Mouse (Mus musculus) E14TG2a.4 (cell line): ENCODE measurements around the gene Kcnab2.
A peak's percentile ranks its signal among the peaks of the same experiment; 100 is the strongest.

Experiments used
- H3K27me3 ChIP-seq: 2 replicates; pipeline ENCODE4 v1.6.1; 2014; ENCODE audit warnings: low read length, control low read depth; ENCODE audit not compliant: insufficient read depth
- H3K36me3 ChIP-seq: 2 replicates; pipeline ENCODE4 v1.6.1; 2014; ENCODE audit warnings: low read length, control low read depth; ENCODE audit not compliant: insufficient read depth
- H3K4me1 ChIP-seq: replicated peaks from 2 replicates; pipeline ENCODE4 v1.6.1; 2014; ENCODE audit warnings: low read depth, low read length, control low read depth
- H3K4me3 ChIP-seq: replicated peaks from 2 replicates; pipeline ENCODE4 v1.5.1; 2014; ENCODE audit warnings: mild to moderate bottlenecking, low read length
- H3K9me3 ChIP-seq: 2 replicates; pipeline ENCODE4 v1.6.1; 2014; ENCODE audit warnings: low read length, control low read depth
- CTCF ChIP-seq: conservative IDR thresholded peaks from 2 replicates; pipeline ENCODE4 v1.5.1; 2014; ENCODE audit warnings: low read length
- NANOG ChIP-seq: IDR thresholded peaks from 2 replicates; pipeline ENCODE4 v1.6.1; 2014; ENCODE audit warnings: borderline replicate concordance, low read length, mixed read lengths
- POU5F1 ChIP-seq: IDR thresholded peaks from 2 replicates; pipeline ENCODE4 v1.6.1; 2014; ENCODE audit warnings: low read length, borderline replicate concordance

Kcnab2 gene

GRCm38 (mm10) chr4:152477466-152478223 lies at the start of gene Kcnab2:
TSS of gene Kcnab2 (minus strand) at chr4:152477871.
- Histone ChIP-seq H3K9me3 (0 out of 2 replicates have a peak, but pooled peaks cover 2% of the 10 kb centered on the region), H3K36me3 (no peaks in the 10 kb centered on the region), H3K4me1 (peaks cover 68% of the 10 kb centered on the region), H3K27me3 (peaks cover 26% of the 10 kb centered on the region), H3K4me3 (peak within 1 kb of the TSS; percentile 96)
- TF ChIP-seq NANOG = no peak
- TF ChIP-seq CTCF = no peak
- no peak for TF ChIP-seq POU5F1

DNA sequence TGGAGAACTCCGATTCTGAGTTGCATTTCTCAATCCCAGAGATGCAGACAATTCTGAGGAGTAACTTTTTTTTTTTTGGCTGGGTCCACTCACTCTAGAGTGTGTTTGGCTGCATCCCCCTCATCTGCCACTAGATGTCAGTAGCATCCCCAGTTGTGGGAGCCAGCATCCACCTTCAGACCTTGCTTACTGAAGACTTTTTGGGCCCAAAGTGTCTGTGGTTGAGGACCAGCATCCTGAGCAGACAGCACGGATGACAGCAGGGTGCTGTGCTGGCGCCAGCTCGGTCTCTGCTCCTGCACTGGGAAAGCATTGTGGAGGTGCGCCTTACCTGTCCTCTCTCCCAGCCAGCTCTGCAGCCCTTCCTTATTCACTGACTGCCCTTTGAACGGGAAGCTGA lies 42.4 kb upstream of the Kcnab2 start:
- TF ChIP-seq CTCF (peak; percentile 94), POU5F1 (no peak)
- peaks cover 16% of the 10 kb centered on the region for H3K9me3 ChIP-seq
- no peaks in the 10 kb centered on the region for H3K27me3 ChIP-seq
- H3K36me3 ChIP-seq = peaks cover 7% of the 10 kb centered on the region
- H3K4me3 ChIP-seq = 0 out of 2 replicates have a peak overlapping the region, but pooled peaks have one; percentile 20
- peaks cover 27% of the 10 kb centered on the region for H3K4me1 ChIP-seq

GRCm38 (mm10) chr4:152519106-152519505 lies 41.4 kb upstream of the Kcnab2 start:
- peaks cover 6% of the 10 kb centered on the region for H3K9me3 ChIP-seq
- TF ChIP-seq CTCF (no peak), NANOG (no peak), POU5F1 (no peak)
- H3K36me3 ChIP-seq = 0 out of 2 replicates have a peak, but pooled peaks cover under 1% of the 10 kb centered on the region
- peaks cover 34% of the 10 kb centered on the region for H3K4me1 ChIP-seq
- H3K27me3 ChIP-seq = no peaks in the 10 kb centered on the region
- H3K4me3 ChIP-seq = peak overlapping the region; percentile 14; the same call in 1 of the 2 replicates

DNA sequence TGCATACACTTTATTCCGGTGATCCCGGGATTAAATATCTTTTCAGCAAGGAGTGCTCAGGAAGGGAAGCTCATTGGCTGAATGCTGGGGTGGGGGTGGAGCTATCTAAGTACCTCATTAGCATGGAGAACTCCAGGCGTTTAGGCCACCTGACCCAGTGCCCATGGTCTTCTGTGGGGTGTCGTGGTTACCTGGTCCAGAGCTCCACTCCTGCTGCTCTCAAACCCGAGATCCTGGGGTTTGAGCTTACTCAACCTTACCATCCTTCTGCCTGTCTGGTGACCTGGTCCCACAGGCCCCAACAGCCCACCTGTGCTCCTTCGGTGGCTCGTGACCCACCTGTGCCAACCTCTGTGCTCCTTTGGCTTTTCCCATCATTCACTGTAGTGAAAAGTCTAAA lies 37.2 kb upstream of the Kcnab2 start:
- no peak for TF ChIP-seq CTCF
- no peak for TF ChIP-seq NANOG
- no peak for TF ChIP-seq POU5F1
- Histone ChIP-seq H3K36me3 (no peaks in the 10 kb centered on the region), H3K9me3 (no peaks in the 10 kb centered on the region), H3K4me3 (no peak overlapping the region), H3K27me3 (no peaks in the 10 kb centered on the region), H3K4me1 (peaks cover 40% of the 10 kb centered on the region)

DNA sequence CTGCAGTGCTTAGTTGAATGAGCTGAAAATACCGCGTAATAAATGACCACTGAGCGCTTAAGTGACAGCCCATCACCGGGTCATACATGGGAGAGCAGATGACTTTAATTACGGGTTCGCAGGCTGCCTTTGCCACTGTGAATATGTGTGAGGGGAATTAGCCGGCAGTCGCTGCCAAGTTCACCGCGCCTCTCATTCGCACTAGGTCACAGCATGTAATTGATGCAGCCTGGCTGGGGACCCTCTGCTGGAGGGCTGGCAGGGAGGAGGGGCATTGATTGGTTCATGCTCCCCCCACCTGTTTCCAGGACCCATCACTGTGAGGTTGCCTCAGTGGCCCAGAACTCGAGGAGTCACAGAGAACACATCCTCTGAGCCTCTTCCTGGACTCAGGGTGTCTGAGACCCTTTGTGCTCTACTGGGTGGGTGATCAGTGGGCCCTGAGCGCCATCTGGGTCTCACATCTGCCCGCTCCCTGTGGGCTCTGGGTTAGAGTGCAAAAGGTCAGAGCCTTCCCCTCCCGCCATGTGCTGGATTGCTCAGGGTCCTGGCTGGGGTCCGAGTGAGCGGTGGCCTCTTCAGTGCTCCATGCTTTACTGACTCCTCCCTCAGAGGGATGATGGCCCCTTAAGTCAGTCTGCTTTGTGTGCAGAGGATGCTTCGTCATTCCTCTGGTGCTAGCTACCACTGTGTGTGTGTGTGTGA lies 34.7 kb upstream of the Kcnab2 start:
- H3K4me1 ChIP-seq = peaks cover 23% of the 10 kb centered on the region
- no peaks in the 10 kb centered on the region for H3K27me3 ChIP-seq
- H3K4me3 ChIP-seq = no peak overlapping the region
- H3K36me3 ChIP-seq = no peaks in the 10 kb centered on the region
- no peaks in the 10 kb centered on the region for H3K9me3 ChIP-seq
- TF ChIP-seq POU5F1 (no peak), NANOG (no peak), CTCF (no peak)

- no peak for TF ChIP-seq POU5F1
- H3K4me3 ChIP-seq = no peak overlapping the region
- no peaks in the 10 kb centered on the region for H3K27me3 ChIP-seq
- H3K9me3 ChIP-seq = no peaks in the 10 kb centered on the region
- no peaks in the 10 kb centered on the region for H3K36me3 ChIP-seq
- peaks cover 58% of the 10 kb centered on the region for H3K4me1 ChIP-seq
Observed at GRCm38 (mm10) chr4:152494360-152494879, 16.7 kb upstream of the Kcnab2 start.

- Histone ChIP-seq H3K36me3 (no peaks in the 10 kb centered on the region), H3K9me3 (no peaks in the 10 kb centered on the region), H3K4me1 (peaks cover 56% of the 10 kb centered on the region), H3K4me3 (no peak overlapping the region), H3K27me3 (no peaks in the 10 kb centered on the region)
- TF ChIP-seq POU5F1 (no peak), CTCF (peak; percentile 87)
Observed at GRCm38 (mm10) chr4:152491250-152491899, 13.7 kb upstream of the Kcnab2 start.

DNA sequence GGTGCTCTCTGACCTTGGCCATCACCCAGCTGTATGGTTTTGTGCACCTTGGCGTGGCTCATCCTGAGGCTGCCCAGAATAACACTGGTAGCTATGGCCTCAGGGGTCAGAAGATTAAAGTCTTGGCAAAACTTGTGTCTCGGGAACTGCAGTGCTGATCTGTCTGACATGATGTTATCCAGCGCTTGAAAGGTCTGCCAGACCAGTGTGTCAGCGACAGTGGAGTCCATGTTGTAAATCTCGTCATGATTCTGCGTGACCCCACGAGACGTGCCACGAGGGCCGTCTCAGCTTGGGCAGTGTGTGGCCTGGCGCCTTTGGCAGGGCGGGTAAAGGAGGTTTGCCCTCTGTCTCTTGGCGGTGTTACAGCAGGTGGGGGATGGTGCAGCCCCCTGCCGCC lies 12.6 kb upstream of the Kcnab2 start:
- no peaks in the 10 kb centered on the region for H3K27me3 ChIP-seq
- peaks cover 45% of the 10 kb centered on the region for H3K4me1 ChIP-seq
- no peaks in the 10 kb centered on the region for H3K9me3 ChIP-seq
- no peak overlapping the region for H3K4me3 ChIP-seq
- TF ChIP-seq POU5F1 (no peak), CTCF (no peak), NANOG (no peak)
- no peaks in the 10 kb centered on the region for H3K36me3 ChIP-seq

DNA sequence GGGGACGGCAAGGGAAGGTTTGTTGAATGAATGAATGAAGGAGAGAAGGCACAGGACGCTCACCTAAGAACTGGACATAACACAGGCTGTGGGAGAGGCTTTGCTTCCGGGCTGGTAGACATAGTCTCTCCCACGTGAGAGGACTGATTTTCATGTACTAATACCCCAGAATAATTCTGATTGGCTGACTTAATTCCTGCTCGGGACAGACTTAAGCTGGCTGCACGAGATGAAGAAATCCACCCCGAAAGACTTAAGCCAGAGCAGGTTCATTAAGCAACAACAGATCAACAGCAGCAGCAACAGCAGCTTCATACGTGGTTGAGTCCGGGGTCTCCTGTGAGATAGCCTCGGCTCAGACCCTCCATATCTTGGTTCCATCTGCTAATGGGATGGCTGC lies 10.4 kb upstream of the Kcnab2 start:
- no peak for TF ChIP-seq POU5F1
- TF ChIP-seq CTCF = no peak
- TF ChIP-seq NANOG = no peak
- no peaks in the 10 kb centered on the region for H3K27me3 ChIP-seq
- H3K4me1 ChIP-seq = peaks cover 26% of the 10 kb centered on the region
- no peaks in the 10 kb centered on the region for H3K9me3 ChIP-seq
- no peak overlapping the region for H3K4me3 ChIP-seq
- H3K36me3 ChIP-seq = peaks cover 4% of the 10 kb centered on the region; the same call in 1 of the 2 replicates
